Mouse (Mus musculus) cerebellum, adult 2 months (tissue): Measurements from ENCODE around the gene Prpsap2. TPM values are rescaled to one million over a fixed set of nuclear protein-coding genes. Genes with fewer than 3 reads are reported as not detected.
A peak's percentile ranks its signal among the peaks of the same experiment; 100 is the strongest.

Experiments
- DNase-seq, 2 experiments: peaks; one replicate each; pipeline ENCODE4 v3.0.0; 2021
- H3K27ac ChIP-seq: fragments of 200-500 bp; 2 replicates; pipeline ENCODE4 v1.5.1; 2012; ENCODE audit warnings: low read length, control low read depth, inconsistent platforms; ENCODE audit not compliant: insufficient read depth
- H3K27me3 ChIP-seq: fragments of 200-500 bp; 2 replicates; pipeline ENCODE4 v1.6.1; 2012; ENCODE audit warnings: inconsistent platforms, mild to moderate bottlenecking, low read length, moderate library complexity; ENCODE audit not compliant: control insufficient read depth, insufficient read depth
- H3K4me1 ChIP-seq: fragments of 200-500 bp; 2 replicates; pipeline ENCODE4 v1.6.1; 2011; ENCODE audit warnings: low read length; ENCODE audit not compliant: control insufficient read depth, insufficient read depth
- H3K4me3 ChIP-seq: fragments of 200-500 bp; replicated peaks from 2 replicates; pipeline ENCODE3; 2011; ENCODE audit warnings: mild to moderate bottlenecking, low read depth, low read length, control low read depth; ENCODE audit not compliant: insufficient read depth
- CTCF ChIP-seq: fragments of 200-500 bp; IDR thresholded peaks from 2 replicates; pipeline ENCODE4 v1.5.1; 2011; ENCODE audit warnings: low read depth, mild to moderate bottlenecking, control low read depth, low read length, moderate library complexity, borderline replicate concordance; ENCODE audit not compliant: insufficient read depth
- POLR2A ChIP-seq: fragments of 200-500 bp; IDR thresholded peaks from 2 replicates; pipeline ENCODE4 v1.6.1; 2011; ENCODE audit warnings: low read length, control low read depth, borderline replicate concordance; ENCODE audit not compliant: insufficient read depth
- WGBS: fragments of 180-500 bp; shearing (Covaris S2); methylation state at CpG from one replicate; pipeline ENCODE4 v1.1.7; 2018; 5-methylcytosine and 5-hydroxymethylcytosine counted together
- polyA plus RNA-seq: library from polyadenylated mRNA; depleted of rRNA; stranded (reverse); fragments of >200 nt; gene quantifications from 2 replicates; pipeline ENCODE4 v1.2.3, GENCODE M21; 2012

Prpsap2 gene
- polyA plus RNA-seq, 1 experiment = 41.1 TPM

- DNase-seq = peak; percentile 76 to 81
- Histone ChIP-seq H3K4me1 (no peaks in the 10 kb centered on the region), H3K27me3 (no peaks in the 10 kb centered on the region), H3K27ac (no peak overlapping the region), H3K4me3 (no peak overlapping the region)
- WGBS = 45% methylated on average over 11 of the region's 11 CpGs
- TF ChIP-seq POLR2A = no peak
- peak; percentile 98 for TF ChIP-seq CTCF
Measured at GRCm38 (mm10) chr11:61714346-61715117, 47.4 kb downstream of the Prpsap2 start.

- TF ChIP-seq CTCF (no peak), POLR2A (no peak)
Measured at GRCm38 (mm10) chr11:61713157-61713855, 48.6 kb downstream of the Prpsap2 start.

GRCm38 (mm10) chr11:61708928-61709327 is 53.0 kb downstream of the Prpsap2 start:
- no peak overlapping the region for H3K27ac ChIP-seq
- H3K4me3 ChIP-seq = no peak overlapping the region
- no peak for DNase-seq
- H3K4me1 ChIP-seq = no peaks in the 10 kb centered on the region
- no peaks in the 10 kb centered on the region for H3K27me3 ChIP-seq
- 95% methylated on average over 3 of the region's 3 CpGs for WGBS
- no peak for TF ChIP-seq CTCF
- TF ChIP-seq POLR2A = no peak

More at GRCm38 (mm10) chr11:61713157-61713855, 48.6 kb downstream of the Prpsap2 start:
- no peaks in the 10 kb centered on the region for H3K27me3 ChIP-seq
- no peak for DNase-seq
- no peaks in the 10 kb centered on the region for H3K4me1 ChIP-seq
- H3K4me3 ChIP-seq = no peak overlapping the region
- 86% methylated on average over 15 of the region's 15 CpGs for WGBS
- no peak overlapping the region for H3K27ac ChIP-seq

- H3K4me1 ChIP-seq = peaks cover 8% of the 10 kb centered on the region
- H3K4me3 ChIP-seq = no peak overlapping the region
- DNase-seq = no peak
- H3K27ac ChIP-seq = no peak overlapping the region
- TF ChIP-seq POLR2A (no peak), CTCF (no peak)
- H3K27me3 ChIP-seq = no peaks in the 10 kb centered on the region
- WGBS = 87% methylated on average over 4 of the region's 4 CpGs
Measured at GRCm38 (mm10) chr11:61706232-61706631, 55.7 kb downstream of the Prpsap2 start.

GRCm38 (mm10) chr11:61705581-61705980 is 56.3 kb downstream of the Prpsap2 start:
- H3K4me1 ChIP-seq = peaks cover 10% of the 10 kb centered on the region
- 86% methylated on average over 2 of the region's 2 CpGs for WGBS

GRCm38 (mm10) chr11:61702494-61702893 is 59.4 kb downstream of the Prpsap2 start:
- WGBS = 36% methylated on average over 5 of the region's 5 CpGs
- Histone ChIP-seq H3K4me3 (no peak overlapping the region), H3K27ac (no peak overlapping the region), H3K27me3 (no peaks in the 10 kb centered on the region), H3K4me1 (peaks cover 18% of the 10 kb centered on the region)
- no peak for DNase-seq
- no peak for TF ChIP-seq CTCF

More at GRCm38 (mm10) chr11:61705581-61705980, 56.3 kb downstream of the Prpsap2 start:
- Histone ChIP-seq H3K27ac (no peak overlapping the region), H3K4me3 (no peak overlapping the region), H3K27me3 (no peaks in the 10 kb centered on the region)
- no peak for DNase-seq
- TF ChIP-seq POLR2A = no peak
- TF ChIP-seq CTCF = no peak

GRCm38 (mm10) chr11:61701696-61702095 is 60.2 kb downstream of the Prpsap2 start:
- Histone ChIP-seq H3K4me1 (peaks cover 24% of the 10 kb centered on the region), H3K4me3 (no peak overlapping the region), H3K27me3 (no peaks in the 10 kb centered on the region), H3K27ac (no peak overlapping the region)
- no peak for DNase-seq
- WGBS = 91% methylated on average over 5 of the region's 5 CpGs
- TF ChIP-seq POLR2A (no peak), CTCF (no peak)

- H3K27me3 ChIP-seq = no peaks in the 10 kb centered on the region
- DNase-seq = peak; percentile 66 to 74
- 8% methylated on average over 4 of the region's 4 CpGs for WGBS
- TF ChIP-seq POLR2A (no peak), CTCF (no peak)
- peaks cover 40% of the 10 kb centered on the region for H3K4me1 ChIP-seq
- H3K4me3 ChIP-seq = no peak overlapping the region
- H3K27ac ChIP-seq = no peak overlapping the region
Measured at GRCm38 (mm10) chr11:61699933-61700332, 62.0 kb downstream of the Prpsap2 start.
